Mouse (Mus musculus): ENCODE results near the gene Olfr731. TPM values are rescaled to one million over a fixed set of nuclear protein-coding genes. Genes with fewer than 3 reads are reported as not detected.

Gene Olfr731
- total RNA-seq (2023): not detected

GRCm38 (mm10) chr14:50241766-50242165 lies at the start of gene Olfr731:
TSS of gene Olfr731 (minus strand) at chr14:50241866.

GRCm38 (mm10) chr14:50284106-50284505 lies 42.4 kb upstream of the Olfr731 start, which contains the start of gene Olfr732:
TSS of gene Olfr732 (minus strand) at chr14:50284206.

GRCm38 (mm10) chr14:50188098-50188497 lies 53.6 kb downstream of the Olfr731 start, which contains the start of gene Olfr730:
TSS of gene Olfr730 (minus strand) at chr14:50188198.

Other genes starting within 250 kb of the Olfr731 start
- gene Olfr725, start 201.5 kb downstream of the Olfr731 start, total RNA-seq (2023): not detected
- not detected for gene Olfr726, start 150.9 kb downstream of the Olfr731 start, total RNA-seq (2023)
- gene Olfr727, start 118.7 kb downstream of the Olfr731 start, total RNA-seq (2023): not detected
- not detected for gene Olfr728, start 99.2 kb downstream of the Olfr731 start, total RNA-seq (2023)
- not detected for gene Olfr729, start 89.0 kb downstream of the Olfr731 start, total RNA-seq (2023)
- gene Olfr730, start 53.7 kb downstream of the Olfr731 start, total RNA-seq (2023): not detected
- gene Olfr732, start 42.3 kb upstream of the Olfr731 start, total RNA-seq (2023): not detected
- not detected for gene Olfr733, start 59.7 kb upstream of the Olfr731 start, total RNA-seq (2023)
- not detected for gene Olfr734, start 84.9 kb upstream of the Olfr731 start, total RNA-seq (2023)
- gene Olfr735, start 107.0 kb upstream of the Olfr731 start, total RNA-seq (2023): not detected
- not detected for gene Tlr11, start 116.0 kb upstream of the Olfr731 start, total RNA-seq (2023)
- not detected for gene Olfr736, start 139.3 kb upstream of the Olfr731 start, total RNA-seq (2023)
- gene Olfr738, start 165.7 kb upstream of the Olfr731 start, total RNA-seq (2023): not detected
- not detected for gene Olfr739, start 176.8 kb upstream of the Olfr731 start, total RNA-seq (2023)
- gene Olfr740, start 203.7 kb upstream of the Olfr731 start, total RNA-seq (2023): not detected
- not detected for gene Olfr741, start 230.9 kb upstream of the Olfr731 start, total RNA-seq (2023)